Mouse (Mus musculus): ENCODE measurements around the gene Rubcnl.

DNA sequence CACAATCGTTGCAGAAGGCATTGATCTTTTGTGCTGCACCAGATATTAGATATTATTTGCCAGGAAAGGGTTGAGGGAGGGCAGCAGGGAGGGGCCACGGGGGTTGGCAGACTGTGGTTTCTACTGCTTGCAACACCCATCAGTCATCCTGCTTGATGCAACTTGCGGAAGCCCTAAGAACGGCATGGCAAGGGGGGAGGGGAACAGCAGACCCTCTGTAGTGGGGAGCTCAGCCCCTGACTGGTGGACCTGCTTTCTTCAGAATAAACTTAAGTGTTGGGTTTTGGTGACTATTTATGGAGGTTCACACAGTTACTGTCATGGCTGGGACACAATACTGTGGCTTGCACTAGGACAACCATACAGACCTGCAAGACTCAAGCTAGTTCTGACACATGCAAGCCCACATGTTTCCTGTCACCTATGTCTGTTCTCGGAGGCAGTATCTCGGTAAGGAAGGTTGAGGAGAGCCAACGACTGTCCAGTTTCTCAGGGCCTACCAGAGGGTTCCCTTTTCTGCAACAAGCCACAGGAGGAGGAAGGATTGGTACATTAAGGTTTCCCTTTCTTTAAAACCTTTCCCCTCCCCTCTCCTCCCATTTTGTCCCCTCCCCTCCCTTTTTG, 53.6 kb downstream of the Rubcnl start:
- TF ChIP-seq POLR2A (IDR thresholded peaks at IDR 0.05; ENCODE audit: insufficient read depth, low read length): no peak
- no peak for TF ChIP-seq CTCF (IDR thresholded peaks at IDR 0.05; ENCODE audit: low read depth, low read length)
